14 mouse cellular contexts compared by ENCODE assay signal in genomic region chr1:137952777-137953176, GRCm38 (mm10).
DNase-seq lines count a peak whose midpoint lies in the region; ATAC-seq and TF ChIP-seq lines count a peak whose summit lies in the region.
"Had no signal": no experiment of that assay in that cellular context is flagged by ENCODE, and none has a peak within 500 bp of the region (broad histone marks: within the 10 kb centered on the region; RNA-seq: fewer than 3 reads in every experiment).

No protein-coding gene starts in this region.

- H3K4me2 ChIP-seq in forebrain, embryonic 13.5 days = no peak overlapping the region
- H3K4me2 ChIP-seq in hindbrain, embryonic 13.5 days = no peak overlapping the region
- no peak overlapping the region for H3K4me2 ChIP-seq in neural tube, embryonic 13.5 days
- H3K4me2 ChIP-seq: liver, embryonic 12.5 days had no signal

- H3K9me3 ChIP-seq in forebrain, embryonic 13.5 days (replicated peaks) = no peaks in the 10 kb centered on the region
- no peaks in the 10 kb centered on the region for H3K9me3 ChIP-seq in hindbrain, embryonic 13.5 days
- H3K9me3 ChIP-seq in neural tube, embryonic 13.5 days = no peaks in the 10 kb centered on the region
- H3K9me3 ChIP-seq: heart, embryonic 10.5 days; liver, embryonic 12.5 days had no signal

- H3K27ac ChIP-seq in layer of hippocampus, adult 2 months = peak overlapping the region; percentile 37; the same call in 1 of the 2 replicates
- H3K27ac ChIP-seq in forebrain, embryonic 13.5 days = no peak overlapping the region
- H3K27ac ChIP-seq in hindbrain, embryonic 13.5 days = peak overlapping the region; percentile 58
- peak overlapping the region; percentile 66 for H3K27ac ChIP-seq in neural tube, embryonic 13.5 days (replicated peaks)
- H3K27ac ChIP-seq: heart, embryonic 10.5 days; liver, embryonic 12.5 days; macrophage had no signal

- peaks cover 25% of the 10 kb centered on the region; the same call in 1 of the 2 replicates for H3K36me3 ChIP-seq in forebrain, embryonic 13.5 days (ENCODE audit: poor library complexity, severe bottlenecking)
- H3K36me3 ChIP-seq in hindbrain, embryonic 13.5 days = peaks cover 7% of the 10 kb centered on the region; the same call in 1 of the 2 replicates
- H3K36me3 ChIP-seq in neural tube, embryonic 13.5 days = 0 out of 2 replicates have a peak, but pooled peaks cover 3% of the 10 kb centered on the region
- H3K36me3 ChIP-seq: liver, embryonic 12.5 days had no signal

- ATAC-seq in forebrain, embryonic 13.5 days = peak; percentile 43; the same call in 1 of the 2 replicates
- ATAC-seq in hindbrain, embryonic 13.5 days (ENCODE audit: low FRiP score) = peak; percentile 57; the same call in 1 of the 2 replicates
- ATAC-seq in neural tube, embryonic 13.5 days (ENCODE audit: low read depth) = peak; percentile 84
- ATAC-seq: liver, embryonic 12.5 days had no signal

- no peak for TF ChIP-seq CTCF in layer of hippocampus, adult 2 months (conservative IDR thresholded peaks at IDR 0.05)

- WGBS in forebrain, embryonic 13.5 days = 21% methylated on average over 1 of the region's 1 CpGs
- WGBS in hindbrain, embryonic 13.5 days = 44% methylated on average over 1 of the region's 1 CpGs
- 44% methylated on average over 1 of the region's 1 CpGs for WGBS in neural tube, embryonic 13.5 days

- DNase-seq in layer of hippocampus, adult 2 months (ENCODE audit: low spot score in 2 of 2) = no peak
- no peak for DNase-seq in layer of hippocampus, postnatal 25 days (ENCODE audit: extremely low spot score in 1 of 2, low spot score in 1 of 2)
- no peak for DNase-seq in adrenal gland, adult 8-10 months
- DNase-seq in right cerebral cortex, postnatal 25 days = no peak
- DNase-seq: layer of hippocampus, adult 9-11 months; right cerebral cortex, adult 18-20 months; thymus, postnatal 4 days had no signal

- no peaks in the 10 kb centered on the region for H3K27me3 ChIP-seq in forebrain, embryonic 13.5 days
- H3K27me3 ChIP-seq in hindbrain, embryonic 13.5 days = no peaks in the 10 kb centered on the region
- H3K27me3 ChIP-seq in neural tube, embryonic 13.5 days = no peaks in the 10 kb centered on the region
- H3K27me3 ChIP-seq: liver, embryonic 12.5 days had no signal

- no peak overlapping the region for H3K4me3 ChIP-seq in layer of hippocampus, adult 2 months
- no peak overlapping the region for H3K4me3 ChIP-seq in forebrain, embryonic 13.5 days
- no peak overlapping the region for H3K4me3 ChIP-seq in hindbrain, embryonic 13.5 days
- H3K4me3 ChIP-seq in neural tube, embryonic 13.5 days = no peak overlapping the region
- H3K4me3 ChIP-seq: heart, embryonic 10.5 days; liver, embryonic 12.5 days; myocyte had no signal

- no peak overlapping the region for H3K9ac ChIP-seq in forebrain, embryonic 13.5 days
- H3K9ac ChIP-seq in hindbrain, embryonic 13.5 days = no peak overlapping the region
- H3K9ac ChIP-seq in neural tube, embryonic 13.5 days = no peak overlapping the region
- H3K9ac ChIP-seq: liver, embryonic 12.5 days had no signal

- peaks cover 24% of the 10 kb centered on the region for H3K4me1 ChIP-seq in forebrain, embryonic 13.5 days
- H3K4me1 ChIP-seq in hindbrain, embryonic 13.5 days (replicated peaks) = peaks cover 10% of the 10 kb centered on the region
- H3K4me1 ChIP-seq in neural tube, embryonic 13.5 days (replicated peaks) = peaks cover 35% of the 10 kb centered on the region
- H3K4me1 ChIP-seq: heart, embryonic 10.5 days; liver, embryonic 12.5 days had no signal
